Comparison of ENCODE assay signal across 29 mouse cellular contexts in the genomic region with DNA sequence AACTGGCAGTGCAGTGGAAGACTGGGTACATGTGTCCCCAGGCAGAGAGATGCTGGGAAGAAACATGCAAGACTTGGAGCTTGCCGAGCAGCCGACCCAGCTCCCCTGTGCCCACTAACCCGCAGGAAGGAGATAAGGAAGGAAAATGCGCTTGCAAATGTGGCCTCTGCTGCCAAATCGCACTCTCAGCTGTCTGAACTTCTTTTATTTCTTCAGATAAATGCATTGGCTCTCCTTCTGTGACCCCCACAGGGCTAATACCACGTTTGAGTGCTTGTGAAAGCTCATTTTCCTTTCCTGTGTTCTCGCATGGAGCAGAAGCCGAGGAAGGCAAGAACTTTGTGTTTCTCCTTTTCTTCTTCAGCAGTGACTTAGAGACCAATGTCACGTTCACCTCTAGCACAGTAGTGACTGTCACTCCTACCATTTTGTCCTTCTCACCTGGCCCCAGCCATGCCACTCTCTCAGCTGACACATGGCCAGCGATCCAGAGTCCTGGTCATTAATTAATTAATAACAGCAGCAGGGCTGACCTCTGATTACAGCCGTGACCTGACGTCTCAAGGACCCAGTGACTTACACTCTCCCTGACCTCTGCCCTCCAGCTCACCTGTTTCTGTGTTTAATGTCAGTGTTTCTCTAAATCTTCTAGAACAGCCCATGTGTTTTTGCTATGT. TPM values are rescaled to one million over a fixed set of nuclear protein-coding genes. Genes with fewer than 3 reads are reported as not detected.
A peak's percentile ranks its signal among the peaks of the same experiment; 100 is the strongest.
DNase-seq lines count a peak whose midpoint lies in the region; ATAC-seq and TF ChIP-seq lines count a peak whose summit lies in the region.
"Had no signal": no experiment of that assay in that cellular context is flagged by ENCODE, and none has a peak within 500 bp of the region (broad histone marks: within the 10 kb centered on the region; RNA-seq: fewer than 3 reads in every experiment).

No protein-coding gene starts in this region.

- peaks cover 12% of the 10 kb centered on the region for H3K4me1 ChIP-seq in hindbrain, embryonic 13.5 days (replicated peaks)
- 0 out of 2 replicates have a peak, but pooled peaks cover 3% of the 10 kb centered on the region for H3K4me1 ChIP-seq in hindbrain, embryonic 12.5 days
- peaks cover 26% of the 10 kb centered on the region for H3K4me1 ChIP-seq in kidney, embryonic 16.5 days (ENCODE audit: insufficient read depth, low read length)
- H3K4me1 ChIP-seq in MEL (ENCODE audit: control insufficient read depth in 1 of 2, insufficient read depth in 2 of 2, low read length in 2 of 2) = peaks cover 2 to 7% of the 10 kb centered on the region in 2 experiments; a peak in 2 of 4 replicates
- peaks cover 54% of the 10 kb centered on the region for H3K4me1 ChIP-seq in liver, embryonic 13.5 days (replicated peaks)
- H3K4me1 ChIP-seq: forebrain, embryonic 12.5 days had no signal

- no peaks in the 10 kb centered on the region for H3K79me2 ChIP-seq in MEL (ENCODE audit: control insufficient read depth, insufficient read depth, low read length, poor library complexity)

- H3K4me2 ChIP-seq in hindbrain, embryonic 13.5 days = no peak overlapping the region
- no peak overlapping the region for H3K4me2 ChIP-seq in hindbrain, embryonic 12.5 days (replicated peaks)
- H3K4me2 ChIP-seq in kidney, embryonic 16.5 days (replicated peaks; ENCODE audit: low read depth, low read length) = no peak overlapping the region
- 0 out of 2 replicates have a peak overlapping the region, but pooled peaks have one; percentile 6 for H3K4me2 ChIP-seq in liver, embryonic 13.5 days
- H3K4me2 ChIP-seq: forebrain, embryonic 12.5 days; intestine, embryonic 15.5 days; liver, embryonic 15.5 days had no signal

- no peak for TF ChIP-seq RAD21 in MEL (IDR thresholded peaks at IDR 0.05; ENCODE audit: low read depth, low read length)

- no peak for TF ChIP-seq CTCF in MEL (IDR thresholded peaks at IDR 0.05 in 2 of 3, conservative IDR thresholded peaks at IDR 0.05 in 1 of 3; ENCODE audit: control insufficient read depth in 1 of 3, insufficient read depth in 1 of 3, low read depth in 2 of 3, low read length in 3 of 3, poor library complexity in 1 of 3, severe bottlenecking in 1 of 3)

- no peak overlapping the region for H3K4me3 ChIP-seq in hindbrain, embryonic 13.5 days
- H3K4me3 ChIP-seq in hindbrain, embryonic 12.5 days = no peak overlapping the region
- H3K4me3 ChIP-seq in kidney, embryonic 16.5 days (ENCODE audit: low read length) = no peak overlapping the region
- no peak overlapping the region for H3K4me3 ChIP-seq in MEL (ENCODE audit: control insufficient read depth in 1 of 2, insufficient read depth in 1 of 2, low read depth in 2 of 2, low read length in 2 of 2)
- no peak overlapping the region for H3K4me3 ChIP-seq in liver, embryonic 13.5 days (replicated peaks)
- H3K4me3 ChIP-seq: forebrain, embryonic 12.5 days; gastrocnemius, adult 2 months; hindbrain, embryonic 10.5 days; intestine, embryonic 15.5 days; layer of hippocampus, adult 2 months; left cerebral cortex, adult 2 months; liver, embryonic 15.5 days had no signal

- H3K27me3 ChIP-seq in hindbrain, embryonic 13.5 days = no peaks in the 10 kb centered on the region
- no peaks in the 10 kb centered on the region for H3K27me3 ChIP-seq in hindbrain, embryonic 12.5 days
- H3K27me3 ChIP-seq in kidney, embryonic 16.5 days (ENCODE audit: insufficient read depth, low read length) = no peaks in the 10 kb centered on the region
- H3K27me3 ChIP-seq in MEL (ENCODE audit: control insufficient read depth in 1 of 2, insufficient read depth in 2 of 2, low read length in 2 of 2) = no peaks in the 10 kb centered on the region; a peak in 3 of 4 replicates
- H3K27me3 ChIP-seq in liver, embryonic 13.5 days = peaks cover 47% of the 10 kb centered on the region
- H3K27me3 ChIP-seq: forebrain, embryonic 12.5 days; intestine, embryonic 15.5 days had no signal

- H3K36me3 ChIP-seq in hindbrain, embryonic 13.5 days = no peaks in the 10 kb centered on the region
- H3K36me3 ChIP-seq in hindbrain, embryonic 12.5 days = no peaks in the 10 kb centered on the region
- H3K36me3 ChIP-seq in kidney, embryonic 16.5 days (ENCODE audit: insufficient read depth, low read length) = no peaks in the 10 kb centered on the region
- H3K36me3 ChIP-seq in MEL (ENCODE audit: control insufficient read depth in 1 of 2, insufficient read depth in 2 of 2, low read length in 2 of 2) = peaks cover 0 to 5% of the 10 kb centered on the region in 2 experiments; a peak in 1 of 4 replicates
- no peaks in the 10 kb centered on the region for H3K36me3 ChIP-seq in liver, embryonic 13.5 days
- H3K36me3 ChIP-seq: forebrain, embryonic 12.5 days; hindbrain, embryonic 10.5 days; intestine, embryonic 15.5 days; liver, embryonic 15.5 days had no signal

- no peak for ATAC-seq in hindbrain, embryonic 13.5 days (ENCODE audit: low FRiP score)
- no peak for ATAC-seq in hindbrain, embryonic 12.5 days (ENCODE audit: low FRiP score)
- ATAC-seq in kidney, embryonic 16.5 days (ENCODE audit: low FRiP score, low TSS enrichment) = no peak
- no peak for ATAC-seq in liver, embryonic 13.5 days (ENCODE audit: low read depth)
- ATAC-seq in activated CD4-positive, CD25-positive, alpha-beta regulatory T cell, adult 4 months = no peak
- ATAC-seq: intestine, embryonic 15.5 days; midbrain, embryonic 16.5 days had no signal

- 55% methylated on average over 12 of the region's 12 CpGs for WGBS in hindbrain, embryonic 13.5 days
- WGBS in hindbrain, embryonic 12.5 days = 63% methylated on average over 12 of the region's 12 CpGs
- 44% methylated on average over 12 of the region's 12 CpGs for WGBS in kidney, embryonic 16.5 days
- WGBS in liver, embryonic 13.5 days (ENCODE audit: insufficient replicate concordance) = 19% methylated on average over 12 of the region's 12 CpGs

- no peak for TF ChIP-seq EP300 in MEL (IDR thresholded peaks at IDR 0.05; ENCODE audit: low read depth in 1 of 2, low read length in 2 of 2)

- H3K9me3 ChIP-seq in hindbrain, embryonic 13.5 days = no peaks in the 10 kb centered on the region
- no peaks in the 10 kb centered on the region for H3K9me3 ChIP-seq in hindbrain, embryonic 12.5 days (replicated peaks)
- H3K9me3 ChIP-seq in kidney, embryonic 16.5 days (ENCODE audit: low read length) = no peaks in the 10 kb centered on the region
- no peaks in the 10 kb centered on the region for H3K9me3 ChIP-seq in MEL (replicated peaks; ENCODE audit: insufficient read depth, low read length)
- no peaks in the 10 kb centered on the region for H3K9me3 ChIP-seq in liver, embryonic 13.5 days (replicated peaks)
- H3K9me3 ChIP-seq: forebrain, embryonic 12.5 days; hindbrain, embryonic 10.5 days; intestine, embryonic 15.5 days; liver, embryonic 15.5 days had no signal

- peak; percentile 10 for DNase-seq in kidney, postnatal 14 days
- DNase-seq in MEL (ENCODE audit: low read depth, low spot score) = peak; percentile 39
- DNase-seq in liver, embryonic 13.5 days = no peak
- no peak for DNase-seq in retina, embryonic 14.5 days (ENCODE audit: low spot score)
- DNase-seq: adrenal gland, adult 2 months; B cell, adult 2 months; cerebellum, adult 9-10 months; gastrocnemius, adult 2 months; left cerebral cortex, postnatal 4 days; lung, postnatal 10 days; right cerebral cortex, postnatal 4 days; thymus, postnatal 25 days had no signal

- H3K9ac ChIP-seq in hindbrain, embryonic 13.5 days = 0 out of 2 replicates have a peak overlapping the region, but pooled peaks have one; percentile 29
- H3K9ac ChIP-seq in hindbrain, embryonic 12.5 days = no peak overlapping the region
- H3K9ac ChIP-seq in kidney, embryonic 16.5 days (replicated peaks; ENCODE audit: low read length) = no peak overlapping the region
- H3K9ac ChIP-seq in MEL (ENCODE audit: control insufficient read depth, low read depth, low read length, poor library complexity, severe bottlenecking) = no peak overlapping the region
- 0 out of 2 replicates have a peak overlapping the region, but pooled peaks have one; percentile 3 for H3K9ac ChIP-seq in liver, embryonic 13.5 days
- H3K9ac ChIP-seq: forebrain, embryonic 12.5 days; intestine, embryonic 15.5 days; liver, embryonic 15.5 days had no signal

- TF ChIP-seq POLR2A in MEL (IDR thresholded peaks at IDR 0.05; ENCODE audit: control insufficient read depth in 1 of 2, insufficient read depth in 1 of 2, low read depth in 1 of 2, low read length in 2 of 2, poor library complexity in 1 of 2) = no peak

- H3K27ac ChIP-seq in hindbrain, embryonic 13.5 days = no peak overlapping the region
- no peak overlapping the region for H3K27ac ChIP-seq in hindbrain, embryonic 12.5 days
- H3K27ac ChIP-seq in kidney, embryonic 16.5 days (ENCODE audit: low read length) = no peak overlapping the region
- no peak overlapping the region for H3K27ac ChIP-seq in MEL (ENCODE audit: control insufficient read depth, low read depth, low read length)
- no peak overlapping the region for H3K27ac ChIP-seq in liver, embryonic 13.5 days
- H3K27ac ChIP-seq: forebrain, embryonic 12.5 days; gastrocnemius, adult 2 months; hindbrain, embryonic 10.5 days; intestine, embryonic 15.5 days; layer of hippocampus, adult 2 months; left cerebral cortex, adult 2 months; liver, embryonic 15.5 days; stomach, postnatal 0 days had no signal

TF ChIP-seq in MEL, 35 proteins besides CTCF, POLR2A, EP300 and RAD21 (continues in another document):
- TF ChIP-seq JUND (IDR thresholded peaks at IDR 0.05; ENCODE audit: low read depth, low read length) (no peak), ETS1 (IDR thresholded peaks at IDR 0.05; ENCODE audit: low read depth, low read length) (0 out of 2 replicates have a peak, but pooled peaks have one; percentile 18), BHLHE40 (IDR thresholded peaks at IDR 0.05; ENCODE audit: borderline replicate concordance, low read depth, low read length) (no peak), SMC3 (IDR thresholded peaks at IDR 0.05; ENCODE audit: low read depth, low read length) (no peak), ELF1 (IDR thresholded peaks at IDR 0.05; ENCODE audit: low read depth, low read length) (no peak), CHD1 (IDR thresholded peaks at IDR 0.05; ENCODE audit: low read depth, low read length) (no peak), E2F4 (IDR thresholded peaks at IDR 0.05; ENCODE audit: borderline replicate concordance, low read depth, low read length) (no peak), SIN3A (IDR thresholded peaks at IDR 0.05; ENCODE audit: low read length) (no peak), ZKSCAN1 (IDR thresholded peaks at IDR 0.05; ENCODE audit: low read depth, low read length) (no peak), UBTF (IDR thresholded peaks at IDR 0.05; ENCODE audit: borderline replicate concordance, insufficient read depth, low read depth, low read length) (no peak)

RNA-seq across cellular contexts. Expression of gene 1700029F12Rik, which starts 48.4 kb away (rescaled TPM):
- not detected in 2 replicates for polyA plus RNA-seq in hindbrain, embryonic 13.5 days (2015; fragmentation: Nextera tagmentation; extraction: Ambion mirVana)
- polyA plus RNA-seq in hindbrain, embryonic 12.5 days (2016; fragmentation: Nextera tagmentation; extraction: Ambion mirVana) = not detected in 2 replicates
- polyA plus RNA-seq in kidney, embryonic 16.5 days (2015; fragmentation: Nextera tagmentation; extraction: Ambion mirVana) = not detected in 2 replicates
- not detected in 2 replicates for total RNA-seq in MEL (2012; rRNA removed)
- polyA plus RNA-seq in MEL (2012; ENCODE audit: insufficient read depth in 1 of 2, insufficient read length in 2 of 2, low read depth in 1 of 2, low replicate concordance in 2 of 2, missing spikeins in 1 of 2) = not detected
- polyA plus RNA-seq in liver, embryonic 13.5 days (2015; fragmentation: Nextera tagmentation; extraction: Ambion mirVana) = not detected in 2 replicates
- not detected for polyA plus RNA-seq in activated CD4-positive, CD25-positive, alpha-beta regulatory T cell, adult 4 months (2017; shearing (Covaris generic))
- total RNA-seq: gastrocnemius, adult 2 months; granulocyte monocyte progenitor cell, adult 5-6 weeks; layer of hippocampus, adult 2 months; left cerebral cortex, adult 2 months; left cerebral cortex, postnatal 4 days; megakaryocyte, adult 5-6 weeks had no signal
- polyA plus RNA-seq: cortical plate, adult 2 months; embryonic facial prominence, embryonic 11.5 days; forebrain, embryonic 12.5 days; heart, embryonic 14.5 days; hindbrain, embryonic 10.5 days; intestine, embryonic 15.5 days; liver, embryonic 15.5 days; midbrain, embryonic 16.5 days; stomach, postnatal 0 days had no signal

Comparison
In these comparisons a context has a peak if more than half of its experiments do, and no peak if none do; other contexts are left out.
1. H3K9ac ChIP-seq: peak in hindbrain, embryonic 13.5 days (single experiment) and liver, embryonic 13.5 days (single experiment); none in hindbrain, embryonic 12.5 days (single experiment), kidney, embryonic 16.5 days (single experiment) and MEL (single experiment).
2. DNase-seq: peak in kidney, postnatal 14 days (single experiment) and MEL (single experiment); none in liver, embryonic 13.5 days (single experiment) and retina, embryonic 14.5 days (single experiment).